Mouse (Mus musculus): Measurements from ENCODE around the gene Gm11596. TPM values are rescaled to one million over a fixed set of nuclear protein-coding genes. Genes with fewer than 3 reads are reported as not detected.
"Not testable (repeated sequence)": the region's sequence is repeated elsewhere in the genome, so short reads cannot be mapped to it uniquely, and the experiment has no call there.

The Gm11596 gene
- total RNA-seq (2021): not detected in 2 replicates
- long read RNA-seq, experiment 1: 0 reads
- long read RNA-seq, experiment 2: 0 reads

DNA sequence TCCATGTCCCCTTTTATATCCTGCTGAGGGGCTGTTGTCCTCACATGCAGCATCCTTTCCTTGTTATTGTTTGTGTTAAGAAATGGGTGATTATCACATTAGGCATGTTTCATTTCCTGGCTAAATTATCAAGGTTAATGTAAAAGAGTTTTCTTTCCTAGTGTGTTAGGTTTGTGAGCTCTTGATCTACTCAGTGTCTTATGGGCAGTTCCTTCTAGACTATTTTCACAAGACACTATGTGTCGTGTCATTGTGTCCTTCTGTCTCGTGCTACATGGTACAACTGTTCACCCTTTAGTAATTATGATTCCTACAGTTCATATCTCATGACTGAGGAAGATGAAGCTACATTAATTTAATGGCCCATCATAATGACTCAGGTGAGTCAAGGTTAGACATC is at the start of gene Gm11596:
Gene Gm11596 (minus strand): TSS at position 101 of the 400 bp plus-strand sequence.
- no peak for DNase-seq

DNA sequence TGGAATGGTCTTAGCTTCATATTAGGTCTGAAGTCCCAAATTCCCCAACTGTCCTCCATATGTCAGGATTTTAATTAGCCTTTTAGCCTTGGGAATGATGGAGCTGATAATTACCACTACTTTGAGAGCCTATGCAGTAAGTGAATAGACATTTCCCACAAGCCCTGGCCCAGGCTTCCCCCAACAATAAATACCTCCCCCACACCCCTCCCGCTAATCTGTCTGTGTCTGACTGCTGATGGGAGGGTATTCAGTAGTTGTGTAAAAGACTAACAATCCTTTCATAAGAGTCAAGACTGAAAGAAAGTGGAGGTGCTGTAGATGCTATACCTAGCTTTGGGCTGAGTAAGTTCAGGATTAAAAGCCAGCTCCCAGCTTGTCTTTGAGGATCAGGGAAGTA is 48.9 kb upstream of the Gm11596 start:
- DNase-seq: no peak

DNA sequence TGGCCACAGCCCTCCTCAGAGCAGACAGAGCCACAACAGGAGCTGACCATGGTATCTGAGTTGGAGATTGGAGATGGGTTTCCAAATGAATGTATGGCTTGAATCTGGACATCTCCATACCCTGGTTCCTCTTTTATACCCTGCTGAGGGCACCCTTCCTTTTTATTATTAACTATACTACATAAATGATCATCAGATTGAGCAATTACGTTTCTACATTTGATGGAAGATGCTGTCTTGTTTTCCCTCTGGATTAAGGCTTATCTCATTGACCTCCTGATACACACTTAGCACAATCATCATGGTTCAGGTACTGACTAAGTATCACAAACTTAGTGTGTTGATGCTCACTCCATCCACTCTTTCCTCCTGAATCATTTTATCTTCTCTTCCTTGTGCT is 44.7 kb upstream of the Gm11596 start, which contains the start of gene 2300003K06Rik:
Gene 2300003K06Rik (minus strand): TSS at position 101 of the 400 bp plus-strand sequence.
- no peak for DNase-seq

DNA sequence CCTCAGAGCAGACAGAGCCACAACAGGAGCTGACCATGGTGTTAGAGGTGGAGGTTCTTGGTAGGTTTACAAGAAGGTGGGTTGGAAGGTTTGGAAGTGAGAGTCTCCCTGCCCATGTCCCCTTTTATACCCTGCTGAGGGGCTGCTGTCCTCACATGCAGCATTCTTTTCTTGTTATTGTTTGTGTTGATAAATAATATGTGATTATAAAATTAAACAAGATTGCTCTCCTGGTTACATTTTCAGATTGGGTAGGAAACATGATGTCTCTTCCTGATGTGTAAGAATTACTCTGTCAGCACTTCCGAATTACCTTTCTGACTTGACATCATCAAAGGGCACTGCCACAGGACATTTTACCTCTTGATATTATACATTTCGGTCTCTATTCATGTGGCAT is 22.3 kb upstream of the Gm11596 start, which contains the start of gene Gm11564:
Gene Gm11564 (minus strand): TSS at position 101 of the 400 bp plus-strand sequence.
- not testable (repeated sequence) for DNase-seq

DNA sequence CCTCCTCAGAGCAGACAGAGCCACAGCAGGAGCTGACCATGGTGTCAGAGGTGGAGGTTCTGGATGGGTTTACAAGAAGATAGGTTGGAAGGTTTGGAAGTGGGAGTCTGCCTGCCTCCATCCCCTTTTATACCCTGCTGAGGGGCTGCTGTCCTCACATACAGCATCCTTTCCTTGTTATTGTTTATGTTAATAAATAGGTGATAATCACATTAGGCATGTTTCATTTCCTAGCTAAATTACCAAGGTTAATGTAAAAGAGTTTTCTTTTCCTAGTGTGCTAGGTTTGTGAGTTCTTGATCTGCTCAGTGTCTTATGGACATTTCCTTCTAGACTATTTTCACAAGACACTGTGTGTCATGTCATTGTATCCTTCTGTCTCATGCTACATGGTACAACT is 16.5 kb upstream of the Gm11596 start, which contains the start of gene Krtap4-13:
Gene Krtap4-13 (minus strand): TSS at position 101 of the 400 bp plus-strand sequence.
- DNase-seq: not testable (repeated sequence)

DNA sequence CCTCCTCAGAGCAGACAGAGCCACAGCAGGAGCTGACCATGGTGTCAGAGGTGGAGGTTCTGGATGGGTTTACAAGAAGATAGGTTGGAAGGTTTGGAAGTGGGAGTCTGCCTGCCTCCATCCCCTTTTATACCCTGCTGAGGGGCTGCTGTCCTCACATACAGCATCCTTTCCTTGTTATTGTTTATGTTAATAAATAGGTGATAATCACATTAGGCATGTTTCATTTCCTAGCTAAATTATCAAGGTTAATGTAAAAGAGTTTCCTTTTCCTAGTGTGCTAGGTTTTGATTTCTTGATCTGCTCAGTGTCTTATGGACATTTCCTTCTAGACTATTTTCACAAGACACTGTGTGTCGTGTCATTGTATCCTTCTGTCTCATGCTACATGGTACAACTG is 11.1 kb upstream of the Gm11596 start, which contains the start of gene Gm11554:
Gene Gm11554 (minus strand): TSS at position 101 of the 400 bp plus-strand sequence.
- DNase-seq: not testable (repeated sequence)

DNA sequence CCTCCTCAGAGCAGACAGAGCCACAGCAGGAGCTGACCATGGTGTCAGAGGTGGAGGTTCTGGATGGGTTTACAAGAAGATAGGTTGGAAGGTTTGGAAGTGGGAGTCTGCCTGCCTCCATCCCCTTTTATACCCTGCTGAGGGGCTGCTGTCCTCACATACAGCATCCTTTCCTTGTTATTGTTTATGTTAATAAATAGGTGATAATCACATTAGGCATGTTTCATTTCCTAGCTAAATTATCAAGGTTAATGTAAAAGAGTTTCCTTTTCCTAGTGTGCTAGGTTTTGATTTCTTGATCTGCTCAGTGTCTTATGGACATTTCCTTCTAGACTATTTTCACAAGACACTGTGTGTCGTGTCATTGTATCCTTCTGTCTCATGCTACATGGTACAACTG is 5.6 kb upstream of the Gm11596 start, which contains the start of gene Gm11569:
Gene Gm11569 (minus strand): TSS at position 101 of the 400 bp plus-strand sequence.
- DNase-seq: not testable (repeated sequence)

DNA sequence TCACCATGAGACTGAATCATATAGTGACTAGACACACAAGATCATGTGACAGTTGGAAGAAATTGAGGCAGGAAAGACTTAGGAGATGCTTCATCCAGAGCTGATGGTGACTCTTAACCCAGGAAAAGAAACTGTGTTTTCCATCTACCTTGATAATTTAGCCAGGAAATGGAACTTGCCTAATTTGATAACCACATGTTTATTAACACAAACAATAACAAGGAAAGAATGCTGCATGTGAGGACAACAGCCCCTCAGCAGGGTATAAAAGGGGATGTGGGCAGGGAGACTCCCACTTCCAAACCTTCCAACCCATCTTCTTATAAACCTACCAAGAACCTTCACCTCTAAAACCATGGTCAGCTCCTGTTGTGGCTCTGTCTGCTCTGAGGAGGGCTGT is 8.4 kb downstream of the Gm11596 start, which contains the start of gene Krtap4-9:
Gene Krtap4-9 (plus strand): TSS at position 301 of the 400 bp plus-strand sequence.
- not testable (repeated sequence) for DNase-seq

DNA sequence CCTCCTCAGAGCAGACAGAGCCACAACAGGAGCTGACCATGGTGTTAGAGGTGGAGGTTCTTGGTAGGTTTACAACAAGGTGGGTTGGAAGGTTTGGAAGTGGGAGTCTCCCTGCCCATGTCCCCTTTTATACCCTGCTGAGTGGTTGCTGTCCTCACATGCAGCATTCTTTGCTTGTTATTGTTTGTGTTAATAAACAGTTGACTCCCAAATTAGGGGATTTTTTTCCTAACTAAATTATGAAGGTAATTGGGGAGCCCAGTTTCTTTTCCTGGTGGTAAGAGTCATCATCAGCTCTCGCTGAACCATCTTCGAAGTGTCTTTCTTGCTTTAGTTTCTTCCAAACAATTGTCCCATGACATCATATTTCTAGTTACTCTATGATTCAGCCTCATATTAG is 12.7 kb downstream of the Gm11596 start, which contains the start of gene Krtap4-8:
Gene Krtap4-8 (minus strand): TSS at position 101 of the 400 bp plus-strand sequence.
- DNase-seq: no peak

DNA sequence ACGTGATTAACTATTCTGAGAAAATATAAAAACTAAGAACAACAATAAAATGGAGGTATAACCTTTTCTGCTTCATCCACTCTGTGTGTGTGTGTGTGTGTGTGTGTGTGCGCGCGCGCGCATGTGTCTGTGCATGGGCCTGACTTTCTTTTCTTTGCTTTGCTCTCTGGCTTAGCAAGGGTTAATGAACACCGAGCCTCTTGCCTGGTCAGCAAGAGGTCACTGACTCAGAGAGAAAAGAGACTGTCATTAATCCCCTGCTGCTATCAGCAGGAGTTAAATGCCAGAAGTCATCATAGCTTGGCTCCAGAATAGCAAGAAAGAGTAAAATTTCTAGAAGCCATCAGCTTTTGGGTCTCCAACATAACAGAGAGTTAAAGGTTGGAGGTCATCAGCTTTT is 14.9 kb downstream of the Gm11596 start:
- no peak for DNase-seq

DNA sequence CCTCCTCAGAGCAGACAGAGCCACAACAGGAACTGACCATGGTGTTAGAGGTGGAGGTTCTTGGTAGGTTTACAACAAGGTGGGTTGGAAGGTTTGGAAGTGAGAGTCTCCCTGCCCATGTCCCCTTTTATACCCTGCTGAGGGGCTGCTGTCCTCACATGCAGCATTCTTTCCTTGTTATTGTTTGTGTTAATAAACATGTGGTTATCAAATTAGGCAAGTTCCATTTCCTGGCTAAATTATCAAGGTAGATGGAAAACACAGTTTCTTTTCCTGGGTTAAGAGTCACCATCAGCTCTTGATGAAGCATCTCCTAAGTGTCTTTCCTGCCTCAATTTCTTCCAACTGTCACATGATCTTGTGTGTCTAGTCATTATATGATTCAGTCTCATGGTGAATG is 20.5 kb downstream of the Gm11596 start, which contains the start of gene Gm11595:
Gene Gm11595 (minus strand): TSS at position 101 of the 400 bp plus-strand sequence.
- DNase-seq: not testable (repeated sequence)

DNA sequence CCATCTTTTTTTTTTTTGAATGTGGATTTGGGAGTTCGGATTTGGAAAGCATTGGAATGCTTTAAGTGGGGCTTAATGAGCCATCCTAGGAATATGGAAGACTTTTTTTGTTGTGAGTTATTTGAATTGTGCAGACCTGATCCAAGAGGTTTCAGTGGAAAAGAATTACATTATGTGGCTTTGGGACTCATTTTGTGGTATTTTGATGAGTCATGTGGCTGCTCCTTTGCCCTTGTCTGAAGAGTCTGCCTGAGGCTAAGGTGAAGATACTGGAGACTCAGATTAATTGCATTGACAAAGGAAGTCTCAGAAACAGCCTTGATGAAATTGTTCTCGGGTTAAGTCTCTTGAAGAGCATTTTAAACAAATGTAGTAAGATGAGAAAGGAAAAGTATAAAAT is 24.9 kb downstream of the Gm11596 start:
- DNase-seq: no peak

DNA sequence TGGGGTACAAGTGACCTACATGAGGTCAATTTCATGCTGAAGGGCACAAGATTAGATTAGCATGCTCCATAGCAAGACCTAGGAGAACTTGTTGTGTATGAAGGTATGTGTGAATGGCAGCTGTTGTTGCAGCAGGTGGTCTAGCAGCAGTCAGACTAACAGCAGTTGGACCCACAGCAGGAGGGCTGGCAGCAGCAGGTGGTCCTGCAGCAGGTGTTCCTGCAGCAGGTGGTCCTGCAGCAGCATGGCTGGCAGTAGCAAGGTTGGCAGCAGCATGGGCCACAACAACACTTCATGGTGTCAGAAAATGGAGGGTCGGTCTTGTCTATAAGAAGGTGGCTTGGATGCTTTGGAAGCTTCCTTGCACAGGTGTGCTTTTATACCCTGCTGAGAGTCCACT is 34.4 kb downstream of the Gm11596 start:
- DNase-seq: no peak

DNA sequence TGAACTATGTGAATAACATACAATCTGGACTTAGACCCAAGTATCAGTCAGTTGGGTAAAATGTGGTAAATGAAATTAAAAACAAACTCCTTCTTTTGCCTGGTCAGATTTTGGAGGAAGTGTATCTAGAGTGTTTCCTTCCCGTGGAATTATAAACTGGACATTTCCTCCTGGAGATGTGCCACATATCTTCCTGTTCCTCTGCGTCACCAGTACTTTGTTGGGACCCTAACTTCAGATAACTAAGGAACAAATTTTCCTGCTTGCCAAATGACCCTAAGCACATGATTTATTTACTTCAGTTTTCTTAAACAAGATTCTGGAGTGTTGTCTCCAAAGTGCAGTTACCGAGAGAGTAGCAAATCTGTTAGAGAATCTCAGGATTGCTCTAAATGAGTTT is 49.3 kb downstream of the Gm11596 start:
- no peak for DNase-seq

Other genes starting within 250 kb of the Gm11596 start
- gene Krtap3-3, start 242.6 kb downstream of the Gm11596 start, total RNA-seq (2021): not detected in 2 replicates
- not detected in 2 replicates for gene Krtap3-2, start 236.6 kb downstream of the Gm11596 start, total RNA-seq (2021)
- gene Gm11939, start 234.0 kb downstream of the Gm11596 start, total RNA-seq (2021): not detected in 2 replicates
- not detected in 2 replicates for gene Krtap3-1, start 226.8 kb downstream of the Gm11596 start, total RNA-seq (2021)
- gene Krtap1-5, start 212.5 kb downstream of the Gm11596 start, total RNA-seq (2021): not detected in 2 replicates
- not detected in 2 replicates for gene Krtap1-4, start 209.8 kb downstream of the Gm11596 start, total RNA-seq (2021)
- gene Krtap1-3, start 202.1 kb downstream of the Gm11596 start, total RNA-seq (2021): not detected in 2 replicates
- gene Krtap9-3, start 195.4 kb downstream of the Gm11596 start, total RNA-seq (2021): not detected in 2 replicates
- gene Gm11938, start 190.2 kb downstream of the Gm11596 start, total RNA-seq (2021): not detected in 2 replicates
- not detected in 2 replicates for gene Gm11937, start 183.3 kb downstream of the Gm11596 start, total RNA-seq (2021)
- gene Krtap2-4, start 178.6 kb downstream of the Gm11596 start, total RNA-seq (2021): not detected in 2 replicates
- not detected in 2 replicates for gene Gm11562, start 173.0 kb downstream of the Gm11596 start, total RNA-seq (2021)
- gene Krtap4-1, start 165.2 kb downstream of the Gm11596 start, total RNA-seq (2021): not detected in 2 replicates
- not detected in 2 replicates for gene Krtap4-2, start 158.4 kb downstream of the Gm11596 start, total RNA-seq (2021)
- gene Krtap4-7, start 149.4 kb downstream of the Gm11596 start, total RNA-seq (2021): not detected in 2 replicates
- gene Gm11555, start 143.2 kb downstream of the Gm11596 start, total RNA-seq (2021): not detected in 2 replicates
- gene Gm11563, start 134.5 kb downstream of the Gm11596 start, total RNA-seq (2021): not detected in 2 replicates
- gene Krtap4-6, start 127.5 kb downstream of the Gm11596 start, total RNA-seq (2021): not detected in 2 replicates
- gene Gm14190, start 102.7 kb downstream of the Gm11596 start, total RNA-seq (2021): not detected in 2 replicates
- not detected in 2 replicates for gene Gm14180, start 59.2 kb downstream of the Gm11596 start, total RNA-seq (2021)
- not detected in 2 replicates for gene Gm11595, start 20.6 kb downstream of the Gm11596 start, total RNA-seq (2021)
- not detected in 2 replicates for gene Krtap4-8, start 12.8 kb downstream of the Gm11596 start, total RNA-seq (2021)
- gene Krtap4-9, start 8.3 kb downstream of the Gm11596 start, total RNA-seq (2021): not detected in 2 replicates
- not detected in 2 replicates for gene Gm11569, start 5.5 kb upstream of the Gm11596 start, total RNA-seq (2021)
- gene Gm11554, start 11.0 kb upstream of the Gm11596 start, total RNA-seq (2021): not detected in 2 replicates
- not detected in 2 replicates for gene Krtap4-13, start 16.4 kb upstream of the Gm11596 start, total RNA-seq (2021)
- gene Gm11564, start 22.2 kb upstream of the Gm11596 start, total RNA-seq (2021): not detected in 2 replicates
- gene 2300003K06Rik, start 44.6 kb upstream of the Gm11596 start, total RNA-seq (2021): not detected in 2 replicates
- not detected in 2 replicates for gene Krtap4-16, start 58.1 kb upstream of the Gm11596 start, total RNA-seq (2021)
- not detected in 2 replicates for gene Gm11568, start 64.5 kb upstream of the Gm11596 start, total RNA-seq (2021)
- not detected in 2 replicates for gene Gm11559, start 71.0 kb upstream of the Gm11596 start, total RNA-seq (2021)
- gene Krtap9-1, start 79.9 kb upstream of the Gm11596 start, total RNA-seq (2021): not detected in 2 replicates
- not detected in 2 replicates for gene Gm11567, start 85.7 kb upstream of the Gm11596 start, total RNA-seq (2021)
- not detected in 2 replicates for gene Krtap31-1, start 114.5 kb upstream of the Gm11596 start, total RNA-seq (2021)
- not detected in 2 replicates for gene Gm11565, start 121.3 kb upstream of the Gm11596 start, total RNA-seq (2021)
- gene Krtap31-2, start 142.8 kb upstream of the Gm11596 start, total RNA-seq (2021): not detected in 2 replicates
- gene Krtap9-5, start 155.0 kb upstream of the Gm11596 start, total RNA-seq (2021): not detected in 2 replicates
- not detected in 2 replicates for gene Krtap29-1, start 185.6 kb upstream of the Gm11596 start, total RNA-seq (2021)
- not detected in 2 replicates for gene Krtap16-1, start 193.1 kb upstream of the Gm11596 start, total RNA-seq (2021)
- gene Krtap17-1, start 200.5 kb upstream of the Gm11596 start, total RNA-seq (2021): not detected in 2 replicates
- not detected in 2 replicates for gene Krt33a, start 222.7 kb upstream of the Gm11596 start, total RNA-seq (2021)
- gene Krt33b, start 236.4 kb upstream of the Gm11596 start, total RNA-seq (2021): not detected in 2 replicates
- gene Krt34, start 248.1 kb upstream of the Gm11596 start, total RNA-seq (2021): not detected in 2 replicates

Measured in adrenal gland, postnatal 14 days (tissue).